Mouse (Mus musculus): ENCODE measurements at regions not wholly inside any gene's neighbourhood (a gene's known extent, or its start where the extent isn't known, plus 50 kb on each side); places are given as distances from the start of the nearest gene placed in this dataset.

DNA sequence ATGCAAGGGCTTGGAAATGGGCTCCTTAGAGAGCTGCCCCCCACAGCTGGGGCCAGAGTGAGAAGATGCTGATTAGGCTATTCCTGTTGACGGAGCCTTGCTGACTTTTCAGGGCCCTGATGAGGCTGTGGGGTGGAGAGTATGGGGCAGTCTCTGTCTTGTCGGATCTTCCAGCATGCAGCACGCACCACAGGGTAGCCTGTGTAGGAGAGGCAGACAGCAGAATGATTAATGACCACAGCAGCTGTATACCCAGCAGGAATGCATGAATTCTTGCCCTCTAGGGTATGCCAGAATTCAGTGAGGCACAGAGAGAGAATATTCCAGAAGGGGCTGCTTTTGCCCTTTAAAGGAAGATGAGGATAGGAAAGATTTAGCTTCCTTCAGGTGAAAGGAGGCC, 265.6 kb upstream of the Gm10131 start:
- no peak for DNase-seq (ENCODE audit: low spot score)

DNA sequence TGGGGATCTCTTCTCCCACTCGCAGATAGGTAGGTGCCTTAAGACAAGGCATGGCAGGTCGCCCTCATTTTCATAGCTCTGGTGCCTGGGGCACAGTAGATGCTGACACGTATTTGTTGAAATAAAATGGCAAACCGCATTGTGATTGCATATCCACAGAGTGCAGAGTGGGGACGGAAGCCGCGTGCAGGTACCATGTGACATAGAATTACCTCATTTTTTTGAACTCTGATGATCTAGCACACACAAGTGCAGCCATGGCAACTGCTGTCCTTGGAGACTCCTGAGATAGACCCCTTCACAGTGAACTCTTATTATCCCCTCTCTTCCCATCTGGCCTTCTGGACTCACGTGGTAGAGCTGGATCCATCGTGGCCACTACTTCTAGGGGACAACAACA, 262.7 kb upstream of the Gm10131 start:
- DNase-seq (ENCODE audit: low spot score) = no peak

DNA sequence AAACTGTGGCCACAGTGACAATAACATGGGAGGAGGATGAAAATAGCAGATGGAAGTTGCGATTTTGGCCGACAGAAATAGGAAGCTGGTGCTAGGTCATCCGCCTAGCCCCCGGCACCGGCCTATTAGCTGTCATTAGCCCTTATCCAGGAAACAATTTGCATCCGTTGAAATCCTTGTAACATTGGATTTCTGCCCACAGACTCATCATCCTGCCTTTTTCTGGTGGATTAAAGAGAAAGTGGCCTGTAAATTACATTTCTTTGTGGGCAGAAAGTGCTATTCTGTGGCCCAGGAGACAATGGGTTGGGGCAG, 261.1 kb upstream of the Gm10131 start:
- no peak for DNase-seq (ENCODE audit: low spot score)

DNA sequence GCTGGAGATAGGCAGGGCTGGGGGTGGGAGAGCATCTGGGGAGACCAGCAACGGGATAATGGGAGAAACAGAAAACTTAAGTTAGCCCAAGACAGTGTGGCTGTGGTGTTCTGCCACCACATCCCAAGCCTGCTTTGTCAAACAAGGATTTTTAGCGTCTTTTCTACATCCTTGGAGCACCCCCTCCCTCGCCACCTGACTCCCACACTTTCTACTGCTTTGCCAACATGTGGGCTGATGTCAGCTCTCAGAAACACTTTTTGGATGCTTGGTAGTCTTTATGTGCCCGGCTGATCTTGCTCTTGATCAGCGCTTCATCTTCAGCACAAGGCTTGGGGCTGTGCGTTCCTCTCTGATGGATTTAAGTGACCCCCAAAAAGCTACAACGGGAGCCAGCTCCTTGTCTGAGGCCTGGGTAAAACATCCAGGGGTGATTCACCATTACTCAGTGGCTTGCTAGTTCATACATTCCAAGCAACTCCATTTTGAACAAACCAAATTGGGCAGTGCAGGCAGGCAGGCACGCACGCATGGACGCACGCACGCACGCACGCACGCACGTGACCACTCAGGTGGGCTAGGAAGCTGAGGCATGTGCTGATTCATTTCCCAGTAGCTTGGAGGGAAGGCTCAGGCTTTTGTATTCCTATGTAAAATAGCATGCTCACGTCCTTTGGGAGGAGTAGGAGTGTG, 260.6 kb upstream of the Gm10131 start:
- DNase-seq (ENCODE audit: low spot score) = no peak

DNA sequence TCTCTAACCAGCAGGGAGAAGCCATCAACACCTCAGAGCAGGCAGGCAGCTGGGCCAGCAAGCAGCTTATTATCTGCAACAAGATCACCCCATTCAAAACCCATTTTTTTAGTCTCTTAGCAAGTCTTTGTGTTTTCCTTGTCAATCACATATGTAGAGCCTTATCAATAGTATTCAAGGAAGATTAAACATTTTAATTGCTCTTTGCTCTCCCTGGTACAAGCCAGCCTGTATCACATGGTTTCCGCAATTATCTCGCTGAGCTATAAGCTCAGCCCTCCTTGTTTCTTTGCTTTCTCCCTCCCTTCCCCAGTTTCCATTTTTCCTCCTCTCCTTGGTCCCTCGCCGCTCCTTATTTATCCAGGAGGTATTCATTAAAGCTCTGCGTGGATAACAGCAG, 259.9 kb upstream of the Gm10131 start:
- no peak for DNase-seq (ENCODE audit: low spot score)

DNA sequence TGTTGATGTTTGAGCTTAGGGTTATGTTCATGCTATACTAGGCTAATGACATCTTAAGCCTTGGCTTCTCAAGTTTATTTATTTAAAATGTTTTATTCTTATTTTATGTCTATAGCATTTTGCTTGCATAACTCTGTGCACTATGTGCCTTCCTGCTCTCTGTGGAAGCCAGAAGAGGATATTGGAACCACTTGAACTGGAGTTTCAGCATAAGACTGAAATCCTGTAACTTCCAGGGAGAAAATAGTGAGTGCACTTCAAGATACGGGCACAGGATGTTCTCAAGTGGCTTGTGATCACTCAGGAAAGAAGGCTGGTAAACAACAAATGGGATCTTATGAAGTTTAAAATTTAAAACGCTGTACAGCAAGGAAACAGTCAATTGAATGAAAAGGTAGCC, 257.0 kb upstream of the Gm10131 start:
- no peak for DNase-seq (ENCODE audit: low spot score)

DNA sequence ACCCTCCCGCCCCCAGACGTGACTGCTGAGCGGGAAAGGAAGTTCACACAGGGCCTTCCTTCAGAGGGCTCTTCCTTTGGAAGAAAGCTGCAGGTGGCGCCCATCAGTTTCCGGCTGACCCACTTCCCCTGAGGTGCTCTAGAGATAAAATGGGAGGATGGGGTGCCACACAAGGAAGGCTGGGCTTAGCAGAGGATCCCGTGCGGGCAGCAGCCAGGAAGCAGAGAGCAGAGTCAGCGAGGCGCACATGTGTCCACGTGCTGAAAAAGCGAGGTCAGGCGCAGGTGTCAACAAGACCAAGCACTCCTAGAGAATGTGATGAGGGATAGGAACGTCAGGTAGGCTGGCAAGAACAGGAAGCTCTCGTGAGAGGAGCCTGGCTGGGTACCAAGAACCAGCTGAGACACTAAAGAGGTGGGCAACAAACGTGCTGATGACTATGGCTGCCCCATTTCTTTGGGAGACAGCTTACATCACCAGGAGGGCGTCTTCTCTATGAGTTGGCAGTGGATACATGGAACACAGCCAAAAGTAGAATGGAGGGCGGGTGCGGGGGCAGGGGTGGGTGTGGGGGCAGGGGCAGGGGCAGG, 253.0 kb upstream of the Gm10131 start:
- DNase-seq (ENCODE audit: low spot score) = no peak

DNA sequence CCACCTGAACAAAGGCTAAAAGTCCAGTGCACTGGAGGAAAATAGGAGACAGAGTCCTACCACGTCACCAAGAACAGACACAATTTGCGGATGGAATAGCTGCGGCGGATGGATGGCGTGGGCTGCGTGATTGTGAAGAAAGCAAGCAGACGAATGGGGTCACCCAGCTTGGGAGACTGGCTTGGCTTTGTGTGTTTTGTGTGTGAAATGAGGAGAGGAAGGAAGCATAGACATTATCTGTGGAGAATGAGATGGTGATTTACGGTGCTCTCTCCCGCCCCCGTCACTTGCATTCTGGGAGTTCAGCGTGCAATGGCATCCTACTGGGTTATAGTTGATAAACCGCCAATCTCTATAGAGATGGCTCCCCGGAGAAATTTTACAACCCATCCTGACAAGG, 252.1 kb upstream of the Gm10131 start:
- DNase-seq (ENCODE audit: low spot score) = no peak

DNA sequence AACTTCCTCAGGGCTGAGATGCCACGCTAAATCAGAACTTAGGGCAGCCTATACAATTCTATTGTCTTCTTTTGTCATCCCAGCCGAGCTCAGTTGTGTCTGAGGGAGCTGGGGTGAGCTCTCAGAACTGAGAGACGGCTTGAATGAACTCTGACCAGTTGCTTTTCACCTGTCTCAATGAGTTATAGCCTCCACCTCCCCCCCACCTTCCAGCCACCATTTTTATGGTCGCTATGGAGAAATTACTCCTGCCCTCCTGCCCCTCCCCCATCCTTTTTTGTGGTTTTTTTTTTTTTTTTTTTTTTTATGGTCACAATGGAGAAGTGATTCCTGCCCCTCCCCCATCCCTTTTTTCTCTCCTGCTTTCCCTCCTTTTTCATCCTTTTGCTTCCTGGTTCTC, 251.6 kb upstream of the Gm10131 start:
- no peak for DNase-seq (ENCODE audit: low spot score)

DNA sequence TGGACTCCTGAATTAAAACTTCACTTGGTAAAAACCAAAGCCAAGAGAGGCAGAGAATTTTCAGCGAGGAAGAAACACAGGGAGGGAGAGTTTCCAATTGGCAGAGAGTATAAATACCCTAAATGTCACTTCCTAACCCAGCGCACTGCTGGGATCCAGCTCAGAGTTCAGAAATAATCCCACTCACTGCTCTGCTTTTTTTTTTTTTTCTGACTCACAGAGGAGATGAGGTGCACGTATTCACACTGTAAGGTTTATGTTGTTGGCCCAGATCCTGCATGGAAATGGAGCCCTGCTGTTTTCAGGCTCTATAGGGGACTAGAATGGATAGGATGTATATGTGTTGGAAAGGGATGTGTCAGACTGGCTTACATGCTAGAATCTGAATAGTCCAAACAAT, 249.8 kb upstream of the Gm10131 start:
- no peak for DNase-seq (ENCODE audit: low spot score)

DNA sequence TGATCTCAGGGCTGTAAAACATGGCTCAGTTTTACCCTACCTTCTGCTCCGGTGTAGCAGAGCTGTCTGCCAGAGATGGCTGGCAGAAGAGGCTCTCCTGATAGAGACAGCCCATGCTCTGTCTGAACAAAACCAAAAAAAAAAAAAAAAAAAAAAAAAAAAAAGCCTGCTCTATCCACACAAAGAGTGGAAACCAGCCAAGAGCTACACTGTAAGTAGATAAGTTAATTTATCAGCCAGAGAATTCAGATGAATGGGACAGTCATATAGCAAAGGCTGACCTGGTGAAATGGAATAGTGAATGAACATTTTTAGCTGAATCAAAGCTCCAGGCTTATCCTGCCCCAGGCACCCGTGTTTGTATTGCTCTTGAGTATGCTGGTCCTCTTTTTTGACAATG, 248.2 kb upstream of the Gm10131 start:
- DNase-seq (ENCODE audit: low spot score) = no peak

DNA sequence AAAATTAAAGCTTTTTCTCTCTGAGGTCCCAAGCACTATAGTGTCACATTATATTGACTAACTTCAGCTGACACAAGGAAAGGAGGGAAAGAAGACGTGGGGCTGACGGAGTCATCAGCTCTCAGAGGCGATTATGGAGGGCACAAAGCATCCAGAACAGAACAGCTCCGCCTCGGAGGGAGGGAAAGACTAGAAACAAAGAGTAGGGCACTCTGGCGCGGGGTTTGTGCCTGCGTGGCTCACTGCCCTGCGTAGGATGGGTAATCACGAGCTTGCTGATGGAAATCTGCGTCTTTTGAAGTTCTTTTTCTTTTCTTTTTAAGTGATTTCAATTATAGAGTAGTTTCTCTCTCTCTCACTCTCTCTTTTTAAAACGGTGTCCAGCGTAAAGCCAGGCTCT, 243.5 kb upstream of the Gm10131 start:
- DNase-seq (ENCODE audit: low spot score) = no peak

DNA sequence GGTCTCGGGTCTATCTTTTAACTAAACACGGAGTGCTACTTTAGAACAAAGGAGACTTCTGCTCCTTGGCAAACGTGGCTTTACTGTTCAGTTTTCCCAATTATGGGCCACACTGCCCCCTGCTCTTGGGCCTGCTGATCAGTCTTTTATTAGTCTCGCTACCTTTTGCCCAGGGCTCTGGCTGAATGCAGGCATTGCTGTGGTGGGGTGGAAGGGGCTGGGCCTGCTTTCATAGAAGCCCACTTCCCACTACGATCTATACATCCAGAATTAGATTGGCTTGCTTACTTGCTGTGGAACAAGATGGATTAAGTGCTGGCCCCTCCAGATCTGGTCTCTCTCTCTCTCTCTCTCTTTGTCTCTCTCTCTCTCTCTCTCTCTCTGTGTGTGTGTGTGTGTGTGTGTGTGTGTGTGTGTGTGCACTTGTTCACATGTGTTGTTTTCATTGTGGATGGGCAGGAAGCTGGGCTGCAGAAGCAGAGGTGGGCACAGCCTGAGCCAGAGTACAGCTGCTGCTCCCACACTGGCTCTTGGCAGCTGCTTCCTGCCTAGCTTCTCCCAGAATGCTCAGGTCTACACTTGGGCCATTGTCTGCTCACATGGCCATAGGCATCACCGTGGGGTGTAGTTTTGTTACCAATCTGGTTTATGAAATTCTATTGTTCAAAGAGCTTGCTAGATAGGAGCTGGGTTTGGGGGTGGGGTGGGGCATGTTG, 241.8 kb upstream of the Gm10131 start:
- no peak for DNase-seq (ENCODE audit: low spot score)

DNA sequence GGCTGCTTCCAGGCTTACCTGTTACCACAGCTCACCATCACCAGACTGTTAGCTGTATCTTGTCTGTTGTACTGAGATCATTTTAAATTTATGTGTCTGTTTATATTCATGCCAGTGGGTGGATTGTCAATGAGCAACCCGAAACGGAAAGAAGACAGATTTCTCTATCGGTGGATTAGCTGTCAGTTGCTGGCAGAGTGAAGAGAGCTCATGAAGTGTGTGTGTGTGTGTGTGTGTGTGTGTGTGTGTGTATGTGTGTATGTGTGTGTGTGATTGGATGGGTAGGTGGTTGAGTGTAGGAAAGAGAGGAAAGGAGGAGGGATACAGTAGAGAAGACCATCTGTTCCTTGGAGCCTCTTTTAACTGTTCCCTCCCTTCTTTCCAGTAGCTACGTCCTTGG, 223.3 kb upstream of the Gm10131 start:
- no peak for DNase-seq (ENCODE audit: low spot score)

DNA sequence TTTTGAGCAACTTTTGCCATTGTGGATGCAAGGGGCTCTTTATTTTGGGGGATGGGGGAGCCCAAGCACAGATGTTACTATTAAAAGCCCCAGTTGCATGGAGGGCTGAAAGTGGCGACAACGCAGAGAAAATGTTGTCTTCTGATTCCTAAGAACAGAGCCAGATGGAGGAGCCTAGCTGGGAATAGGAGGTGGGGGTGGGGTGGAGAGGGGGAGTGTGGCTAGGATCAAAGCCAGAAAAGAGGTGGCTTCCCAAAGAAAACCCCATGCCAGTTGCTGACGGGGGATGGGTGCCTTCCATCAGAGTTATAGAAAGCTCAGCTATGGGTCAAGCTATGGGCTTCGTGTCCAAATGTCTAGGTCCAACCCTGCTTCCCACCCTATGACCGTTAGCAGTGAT, 220.1 kb upstream of the Gm10131 start:
- DNase-seq (ENCODE audit: low spot score) = no peak

DNA sequence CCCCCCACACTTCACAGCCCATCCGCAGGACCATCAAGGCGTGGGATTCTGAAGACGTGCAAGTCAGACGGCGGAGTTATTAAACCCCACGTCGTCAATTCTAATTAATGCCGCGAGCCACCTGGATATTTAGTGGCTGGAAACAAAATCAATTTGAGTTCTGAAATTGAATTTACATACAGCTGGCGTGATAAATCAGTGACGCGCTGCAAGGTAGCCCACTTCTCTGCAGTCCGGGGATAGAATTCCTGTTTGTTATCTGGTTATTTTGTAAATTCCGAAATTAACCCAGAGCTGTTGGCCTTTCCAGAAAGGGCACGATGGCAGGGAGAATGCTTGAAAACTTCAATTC, 215.1 kb upstream of the Gm10131 start:
- DNase-seq (ENCODE audit: low spot score) = no peak

DNA sequence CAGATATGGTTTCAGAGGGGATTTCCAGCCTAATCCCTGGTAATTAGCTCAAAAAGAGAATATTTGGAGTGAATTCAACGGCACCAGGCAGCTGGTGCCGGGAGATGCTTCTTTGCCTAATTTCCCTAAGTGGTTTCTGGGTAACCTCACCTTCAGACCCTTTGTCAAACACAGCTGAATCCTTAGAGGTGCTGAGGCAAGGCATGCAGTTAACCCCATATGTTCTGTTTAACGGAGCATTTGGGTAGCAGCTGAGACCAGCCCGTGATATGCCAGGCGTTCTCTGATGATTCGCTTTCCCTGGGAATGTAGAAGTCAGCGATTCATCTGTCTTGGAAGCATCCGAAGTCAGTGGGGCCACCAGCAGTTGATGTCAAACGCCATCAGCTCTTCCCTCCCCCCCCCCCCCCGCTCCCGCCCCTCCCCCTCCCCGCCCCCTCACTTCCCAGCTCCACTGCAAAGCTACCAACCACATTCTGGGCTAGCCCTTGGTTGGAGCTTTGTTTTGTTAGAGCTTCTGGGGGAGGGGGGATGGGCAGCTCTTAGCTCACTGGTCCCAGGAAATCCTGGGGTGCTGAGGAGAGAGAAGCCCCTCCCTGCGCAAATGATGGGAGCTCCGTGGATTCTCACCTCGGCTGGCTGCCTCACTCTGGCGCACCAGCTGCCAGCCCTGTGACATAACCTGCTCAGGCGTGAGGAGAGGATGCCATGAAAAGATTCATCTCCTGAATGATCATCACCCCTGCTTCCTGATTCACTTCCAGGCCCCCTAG, 214.5 kb upstream of the Gm10131 start:
- DNase-seq (ENCODE audit: low spot score) = peak; percentile 3

DNA sequence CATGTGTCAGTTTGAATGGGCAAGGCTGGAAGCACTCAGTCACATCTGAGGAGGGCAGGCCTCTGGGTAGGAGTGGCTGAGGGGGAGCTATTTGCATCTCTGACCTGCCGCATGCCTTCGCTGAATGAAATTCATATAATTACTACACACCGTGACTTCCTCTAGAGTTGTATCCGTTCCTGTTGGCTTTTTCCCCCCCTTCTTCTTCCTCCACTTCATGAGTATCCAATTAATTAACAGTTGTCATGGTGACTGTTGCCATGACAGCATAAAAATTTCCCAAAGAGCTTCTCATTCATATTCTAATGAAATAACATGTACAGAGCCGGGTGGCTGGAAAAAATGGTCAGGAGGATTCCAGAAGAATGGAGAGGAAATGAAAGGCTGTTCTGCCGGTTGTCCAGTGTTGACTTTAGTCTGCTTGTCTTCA, 208.6 kb upstream of the Gm10131 start:
- DNase-seq (ENCODE audit: low spot score) = no peak

DNA sequence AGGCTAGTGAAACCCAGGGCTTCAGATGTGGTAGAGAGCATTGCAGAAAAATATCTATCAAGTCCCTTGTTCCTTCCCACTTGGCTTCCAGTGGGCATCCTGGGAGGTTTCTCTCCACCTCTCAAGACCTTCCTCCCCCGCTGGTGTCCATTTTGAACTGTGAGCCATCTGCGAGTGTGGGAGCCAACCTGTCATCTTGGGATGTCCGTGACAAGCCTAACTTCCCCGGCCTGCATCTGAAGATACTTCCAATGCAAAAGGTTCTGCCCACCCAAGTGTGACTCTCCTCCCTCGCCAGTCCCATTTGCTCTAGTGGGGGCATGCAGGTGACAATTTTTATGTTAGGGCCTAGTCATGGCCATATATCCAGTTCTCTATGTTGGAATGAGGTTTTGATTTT, 208.2 kb upstream of the Gm10131 start:
- DNase-seq (ENCODE audit: low spot score) = no peak

DNA sequence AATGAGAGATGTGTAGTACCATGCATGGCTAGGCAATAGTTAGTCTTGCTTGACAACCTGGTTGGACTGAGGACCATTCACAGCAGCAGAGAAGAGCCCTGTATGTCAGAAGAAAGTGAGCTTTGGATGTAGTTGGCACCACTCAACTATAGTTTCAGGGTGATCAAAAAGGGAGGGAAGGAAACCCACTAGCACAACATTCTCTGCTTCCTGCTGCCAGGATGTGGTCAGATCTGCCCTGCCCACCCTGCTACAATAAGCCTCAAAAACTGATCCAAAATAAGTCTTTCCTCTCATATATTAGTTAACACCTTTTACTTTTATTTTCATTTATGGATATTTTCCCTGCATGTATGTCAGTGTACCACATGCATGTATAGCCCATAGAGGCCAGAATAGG, 203.7 kb upstream of the Gm10131 start:
- no peak for DNase-seq (ENCODE audit: low spot score)

DNA sequence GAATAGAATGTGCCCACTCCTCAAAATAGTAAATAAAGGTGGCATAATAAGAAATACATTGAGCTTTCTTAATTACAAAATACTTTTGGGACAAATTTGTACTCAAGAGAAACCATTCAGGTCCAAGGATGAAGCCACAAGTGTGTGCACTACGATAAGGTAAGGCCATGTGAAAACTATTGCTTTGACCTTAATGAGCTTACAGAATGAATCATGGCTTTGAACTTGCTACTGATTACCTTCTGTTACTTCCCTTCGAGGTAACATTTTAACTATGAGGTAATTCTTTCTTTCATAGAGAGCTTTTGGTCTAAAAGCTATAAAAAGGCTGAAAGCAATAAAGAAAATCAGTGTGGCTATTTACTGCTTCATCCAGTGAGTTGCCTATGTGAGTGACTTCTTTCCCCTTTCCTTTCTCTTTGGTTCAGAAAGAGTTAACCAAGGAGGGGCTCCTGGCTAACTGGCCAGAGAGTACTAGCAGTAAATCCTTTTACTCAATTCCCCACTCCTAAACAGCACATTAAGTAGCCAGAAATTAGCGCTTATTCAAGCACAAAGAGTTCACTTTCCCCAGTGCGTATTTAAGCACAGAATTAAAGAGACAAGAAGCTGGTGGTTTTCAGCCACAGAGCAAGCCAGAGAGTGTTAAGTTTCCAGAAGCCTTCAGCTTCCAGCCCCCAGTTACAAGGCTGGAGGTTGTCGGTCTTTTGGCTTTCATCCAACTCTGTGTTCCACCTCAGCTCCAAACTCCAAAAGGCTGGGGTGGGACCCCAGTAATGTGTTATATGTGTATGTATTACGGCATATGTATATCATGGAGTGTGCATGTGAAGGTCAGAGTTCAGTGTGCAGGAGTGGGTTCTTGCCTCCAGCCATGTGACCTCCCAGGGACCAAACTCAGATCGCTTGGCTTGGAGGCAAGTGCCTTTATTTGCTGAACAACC, 194.3 kb upstream of the Gm10131 start:
- DNase-seq (ENCODE audit: low spot score) = no peak

DNA sequence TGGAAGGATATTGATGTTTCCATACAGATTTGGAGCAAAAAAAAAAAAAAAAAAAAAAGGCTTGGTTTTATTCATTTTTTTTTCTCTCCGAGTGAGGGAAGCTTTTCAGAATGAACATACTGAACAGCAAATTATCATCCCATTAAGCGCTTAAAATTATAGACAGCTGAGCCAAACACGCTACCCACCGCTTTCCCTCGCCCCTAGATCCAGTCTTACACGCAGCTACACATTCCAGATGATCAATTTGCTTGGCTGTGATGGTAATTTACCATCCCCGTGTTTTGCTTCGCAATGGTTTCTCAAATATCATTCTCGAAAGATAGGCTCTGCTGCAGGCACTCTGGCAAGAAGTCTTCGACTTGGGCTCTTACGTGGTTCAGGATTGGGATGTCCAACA, 192.3 kb upstream of the Gm10131 start:
- no peak for DNase-seq (ENCODE audit: low spot score)
